Mouse (Mus musculus): ENCODE data around the gene AC161166.1. TPM values are rescaled to one million over a fixed set of nuclear protein-coding genes. Genes with fewer than 3 reads are reported as not detected.

Gene AC161166.1
- total RNA-seq (2021) (not detected), polyA plus RNA-seq (2012; rRNA removed) (not detected in 2 replicates)
- long read RNA-seq, result 0 reads

DNA sequence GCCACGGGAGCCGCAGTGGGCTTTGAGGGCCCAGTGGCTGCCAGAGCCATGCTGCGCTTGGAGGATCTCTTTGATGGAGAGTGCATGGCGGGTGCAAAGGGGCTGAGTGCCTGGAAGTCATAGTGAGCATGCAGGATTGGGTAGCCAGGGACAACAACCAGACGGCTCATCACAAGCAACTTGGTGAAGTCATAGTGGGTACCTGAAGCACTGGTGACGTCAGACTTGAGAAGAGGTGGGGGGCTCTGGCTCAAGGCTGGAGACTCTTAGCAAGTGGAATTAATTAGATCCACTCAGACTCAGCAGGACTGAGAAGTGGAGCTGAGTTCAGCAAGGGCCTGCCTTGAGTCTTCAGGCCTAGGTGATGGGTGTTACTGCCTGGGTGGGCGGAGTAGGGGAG is at the start of gene AC161166.1:
TSS of gene AC161166.1 (minus strand) at position 101 of the 400 bp plus-strand sequence.
- DNase-seq, result no peak

DNA sequence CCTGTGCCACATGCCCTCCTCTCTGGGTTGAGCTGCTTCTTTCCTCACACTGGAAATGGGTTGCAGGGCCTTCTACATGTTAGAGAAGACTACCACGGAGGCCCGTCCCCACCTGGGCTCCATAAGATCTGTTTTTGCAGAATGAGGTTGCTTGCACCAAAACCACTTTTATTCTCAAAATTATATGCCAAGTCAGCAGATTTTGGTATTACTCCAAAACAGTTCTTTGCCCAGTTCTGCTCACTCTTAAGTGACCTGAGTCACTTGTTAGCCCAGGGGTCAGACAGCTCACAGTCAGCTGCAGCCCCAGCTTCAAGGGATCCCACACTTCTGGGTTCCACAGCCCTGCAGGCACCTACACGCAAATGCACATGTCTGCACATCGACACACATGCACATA is 49.2 kb upstream of the AC161166.1 start:
- DNase-seq, result no peak

DNA sequence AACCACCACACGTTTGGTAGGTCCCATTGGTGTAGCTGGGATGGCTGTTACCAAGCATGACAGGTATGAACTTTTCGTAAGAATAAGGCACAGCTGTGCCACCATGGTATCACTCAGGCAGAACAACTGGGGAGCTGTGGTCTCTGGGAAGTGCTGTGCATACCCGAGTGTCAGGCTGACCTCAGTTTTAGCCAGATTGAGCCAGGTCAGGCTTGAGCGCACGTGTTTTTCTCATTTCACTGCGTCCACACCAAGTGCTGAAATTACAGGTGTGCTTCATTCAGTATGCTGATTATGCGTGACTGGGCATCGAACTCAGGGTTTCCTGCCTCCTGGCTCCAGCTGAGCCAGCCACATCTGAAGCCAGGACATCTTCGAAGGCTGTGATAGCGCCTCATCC is 43.5 kb upstream of the AC161166.1 start:
- DNase-seq, result no peak

DNA sequence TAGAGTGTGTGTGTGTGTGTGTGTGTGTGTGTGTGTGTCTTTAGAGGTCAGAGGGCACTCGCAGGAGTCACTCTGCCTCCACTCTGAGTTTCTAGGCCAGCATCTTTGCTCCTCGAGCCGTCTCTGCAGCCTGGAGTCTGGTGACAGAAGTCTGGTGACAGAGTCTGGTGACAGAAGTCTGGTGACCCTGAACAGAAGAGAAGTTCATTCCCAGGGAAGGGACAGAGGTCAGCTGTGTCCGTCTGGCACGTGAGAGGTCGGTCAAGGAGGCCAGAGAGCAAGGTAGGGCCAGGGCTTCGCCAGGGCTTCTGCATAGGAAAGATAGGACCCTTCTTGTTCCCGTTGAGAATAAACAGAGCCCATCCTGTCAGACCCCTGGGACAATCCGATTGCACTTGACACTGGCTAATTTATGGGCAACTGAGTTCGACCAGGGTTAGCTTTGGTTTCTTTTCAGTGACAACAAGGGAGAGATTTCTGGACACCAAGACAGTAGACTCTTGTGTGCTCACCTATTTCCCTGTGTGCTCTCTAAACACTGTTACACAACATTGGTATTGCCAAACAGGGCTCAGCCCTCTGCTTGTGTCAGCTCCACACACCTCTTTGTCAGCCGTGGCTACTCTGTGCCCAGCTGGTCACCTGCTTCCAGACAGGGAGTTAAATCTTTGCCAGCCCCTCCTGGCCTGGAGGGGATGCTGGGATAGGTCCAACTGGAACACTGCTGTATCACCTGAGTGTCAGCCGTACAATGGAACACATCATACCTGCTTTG is 39.9 kb upstream of the AC161166.1 start:
- peak; percentile 25 for DNase-seq

DNA sequence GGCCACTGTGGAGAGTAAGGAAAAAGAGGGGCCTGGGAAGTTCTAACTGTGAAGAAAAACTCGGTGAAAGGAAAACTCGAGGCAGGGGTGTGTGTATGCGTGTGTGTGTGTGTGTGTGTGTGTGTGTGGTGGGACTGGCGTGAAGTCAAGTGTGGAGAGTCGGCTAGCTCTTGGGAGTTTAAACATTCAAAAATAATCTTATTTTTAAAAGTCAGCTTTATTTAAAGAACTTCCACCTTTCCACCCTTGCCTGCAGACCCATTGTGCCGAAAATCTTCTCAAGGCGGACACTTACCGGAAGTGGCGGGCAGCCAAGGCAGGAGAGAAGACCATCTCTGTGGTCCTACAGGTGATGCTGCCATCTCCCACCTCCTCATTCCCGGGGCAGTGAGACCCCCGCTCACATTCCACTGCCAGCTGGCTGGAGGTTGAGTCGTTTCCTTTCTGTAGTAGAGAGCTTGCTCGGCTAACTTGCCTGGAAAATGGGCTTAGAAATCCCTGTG is 35.3 kb upstream of the AC161166.1 start:
- DNase-seq, result no peak

DNA sequence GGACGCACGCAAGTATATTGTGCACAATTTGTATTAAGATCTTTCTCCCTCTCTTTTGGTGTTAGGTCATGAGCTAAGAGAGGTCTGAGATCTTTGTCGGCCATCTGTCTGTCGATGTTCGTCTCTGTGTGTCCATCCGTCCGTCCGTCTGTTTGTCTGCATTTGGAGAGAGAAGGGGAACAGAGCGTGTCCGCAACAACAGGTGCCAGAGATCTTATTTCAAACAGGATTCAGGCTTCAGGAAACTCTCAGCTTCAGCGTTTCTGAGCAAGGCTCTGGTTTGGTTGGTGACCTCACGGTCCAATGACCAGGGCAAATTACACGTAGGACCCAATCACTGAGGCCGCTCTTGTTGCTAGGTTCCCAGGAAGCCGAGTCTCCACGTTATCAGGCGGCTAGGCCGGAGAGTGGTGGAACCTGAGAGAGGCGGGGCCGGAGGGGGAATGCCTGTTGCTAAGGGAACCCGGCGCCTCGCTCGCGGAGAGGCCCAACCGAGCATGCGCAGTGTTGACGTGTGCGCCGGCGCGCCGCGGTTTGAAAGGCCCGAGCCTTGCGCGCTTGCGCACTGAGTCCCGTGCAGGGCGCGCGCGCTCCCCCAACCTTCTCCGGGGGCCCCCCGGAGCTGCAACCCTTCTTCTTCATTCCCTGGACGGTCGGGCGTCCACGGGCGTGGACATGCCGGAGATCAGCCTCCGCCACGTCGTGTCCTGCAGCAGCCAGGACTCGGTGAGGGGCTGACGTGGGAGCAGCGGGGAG is 34.6 kb upstream of the AC161166.1 start:
- DNase-seq, result peak; percentile 100

DNA sequence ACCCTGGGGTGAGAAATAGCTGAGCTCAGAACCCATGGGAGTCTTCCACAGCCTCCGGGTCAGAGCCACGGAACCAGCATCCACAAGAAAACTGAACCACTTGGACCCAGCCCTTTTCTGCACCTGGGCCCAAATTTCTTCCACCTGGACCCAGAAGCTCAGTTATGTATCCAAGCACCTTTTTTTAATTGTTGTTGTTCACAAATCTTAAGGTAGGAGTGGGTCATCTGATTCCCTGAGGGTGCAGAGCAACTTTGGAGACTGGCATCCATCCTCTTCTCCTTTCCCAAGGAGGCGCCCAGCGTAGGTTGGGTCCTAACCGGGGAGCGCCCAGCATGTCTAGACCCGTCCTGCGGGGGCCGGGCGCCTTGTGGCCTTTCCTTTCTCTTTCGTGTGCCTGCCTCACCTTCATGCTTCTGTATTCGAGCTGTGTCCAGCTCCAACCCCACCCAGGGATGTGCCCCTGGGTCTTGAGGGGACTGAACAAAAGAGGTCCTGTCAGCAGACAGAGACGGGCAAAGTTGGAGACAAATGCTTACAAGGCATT is 33.9 kb upstream of the AC161166.1 start, which contains the start of the genes Pinlyp and Xrcc1:
TSS of gene Pinlyp (minus strand) at position 51 of the 547 bp plus-strand sequence.
TSS of gene Xrcc1 (plus strand) at position 222 of the 547 bp plus-strand sequence.
- no peak for DNase-seq

DNA sequence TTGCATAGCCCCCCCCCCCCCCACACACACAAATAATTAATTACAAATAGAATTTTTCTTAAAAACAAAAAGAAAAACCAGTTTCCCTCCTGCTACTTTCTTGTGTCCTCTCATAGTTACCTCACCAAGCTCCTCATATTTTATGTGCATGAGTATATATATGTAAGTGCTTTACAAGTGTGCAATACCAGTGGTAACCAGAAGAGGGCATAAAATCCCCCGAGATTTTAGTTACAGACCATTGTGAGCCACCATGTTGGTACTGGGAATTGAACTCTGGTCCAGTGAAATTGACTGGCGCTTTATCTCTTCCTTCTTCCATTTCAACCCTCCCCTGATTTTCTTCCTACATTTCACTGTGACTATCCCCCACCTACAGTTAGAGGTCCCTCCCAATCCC is 32.3 kb upstream of the AC161166.1 start:
- DNase-seq, result no peak

DNA sequence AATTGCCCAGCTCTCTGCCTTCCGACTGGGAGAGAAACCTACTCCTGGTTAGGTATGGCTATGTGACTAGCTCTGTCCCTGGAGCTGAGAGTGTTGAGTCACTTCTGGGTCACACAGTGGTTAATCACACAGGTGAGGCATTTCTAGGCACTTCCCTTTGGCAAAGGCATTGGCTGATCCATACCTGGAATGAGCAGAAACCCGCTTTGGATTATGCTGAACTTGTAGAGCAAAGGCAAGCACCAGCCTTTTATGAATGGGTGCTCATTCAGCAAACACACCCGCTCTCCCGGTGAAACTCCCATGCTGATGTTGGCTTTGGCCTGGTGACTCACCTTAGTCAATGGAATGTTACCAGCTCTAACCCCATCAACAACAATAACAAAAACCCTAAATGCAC is 27.4 kb upstream of the AC161166.1 start:
- DNase-seq, result no peak

DNA sequence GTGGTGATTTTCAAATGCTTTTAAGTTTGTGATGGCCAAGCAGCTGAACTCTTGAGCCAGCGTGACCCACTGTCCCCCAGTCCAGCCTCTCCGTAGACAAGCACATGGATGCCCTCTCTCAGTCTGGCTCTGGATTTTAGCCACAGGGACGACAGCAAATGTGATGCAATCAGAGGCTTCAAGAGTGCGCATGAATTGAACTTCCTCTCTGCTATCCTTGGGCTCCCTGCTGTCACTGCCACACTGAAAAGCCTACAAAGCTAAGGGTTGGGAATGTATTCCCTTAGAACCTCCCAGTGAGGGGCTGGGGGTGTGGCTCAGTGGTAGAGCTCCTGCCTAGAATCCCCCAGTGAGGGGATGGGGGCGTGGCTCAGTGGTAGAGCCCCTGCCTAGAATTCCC is 26.4 kb upstream of the AC161166.1 start:
- no peak for DNase-seq

DNA sequence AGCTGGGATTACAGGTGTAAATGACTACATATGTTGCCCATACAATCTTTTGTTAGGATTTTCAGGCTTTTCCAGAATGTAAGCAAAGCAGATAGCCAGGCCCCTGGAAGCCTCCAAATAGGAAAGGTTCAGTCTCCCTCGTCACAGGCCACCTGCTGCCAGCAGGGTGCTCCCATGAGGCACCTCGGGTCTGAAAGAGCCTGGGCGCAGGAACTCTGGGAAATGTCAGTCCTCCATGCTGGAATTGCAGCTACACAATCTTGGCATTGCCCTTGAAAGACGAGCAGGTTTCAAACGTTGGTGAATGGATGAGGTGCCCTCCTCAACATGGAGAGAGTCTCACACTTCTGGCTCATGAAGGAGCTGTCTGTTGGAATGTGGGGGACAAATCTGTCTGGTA is 25.9 kb upstream of the AC161166.1 start:
- peak; percentile 41 for DNase-seq

DNA sequence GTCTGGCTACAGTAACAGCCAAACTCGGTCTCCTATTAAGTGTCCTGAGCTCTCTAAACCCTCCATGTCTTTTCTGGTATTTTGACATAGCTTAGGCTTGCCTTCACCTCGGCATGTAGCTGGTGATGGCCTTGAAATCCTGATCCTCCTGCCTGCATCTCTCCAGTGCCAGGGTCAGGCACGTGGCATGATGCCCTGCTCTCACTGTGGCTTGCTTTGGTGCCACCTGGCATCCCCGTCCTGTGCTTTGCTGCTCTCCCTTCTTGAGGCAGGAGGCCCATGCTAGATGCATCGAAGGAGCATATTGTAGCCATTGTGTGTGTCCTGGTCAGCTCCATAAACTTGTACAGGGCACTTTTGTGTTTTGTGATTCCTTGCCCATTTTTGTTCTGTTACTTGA is 25.3 kb upstream of the AC161166.1 start:
- DNase-seq, result peak; percentile 24

DNA sequence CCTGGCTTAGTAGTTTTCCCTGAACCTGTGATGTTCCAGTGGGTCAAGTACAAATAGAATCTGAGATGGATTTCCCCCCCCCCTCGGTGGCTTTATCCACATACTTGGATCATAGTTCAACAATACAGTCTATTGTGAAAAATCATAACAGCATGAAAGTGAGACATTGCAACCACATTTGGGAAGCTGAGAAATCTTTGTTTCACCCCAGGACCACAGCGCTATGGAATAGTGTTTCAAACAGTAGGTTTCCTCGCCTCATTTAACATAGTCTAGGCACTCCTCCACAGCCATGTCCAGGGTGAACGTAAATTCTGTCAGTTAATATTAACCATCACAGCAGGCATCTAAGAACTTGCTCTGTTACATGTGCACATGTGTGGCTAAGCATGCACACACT is 24.8 kb upstream of the AC161166.1 start:
- no peak for DNase-seq

DNA sequence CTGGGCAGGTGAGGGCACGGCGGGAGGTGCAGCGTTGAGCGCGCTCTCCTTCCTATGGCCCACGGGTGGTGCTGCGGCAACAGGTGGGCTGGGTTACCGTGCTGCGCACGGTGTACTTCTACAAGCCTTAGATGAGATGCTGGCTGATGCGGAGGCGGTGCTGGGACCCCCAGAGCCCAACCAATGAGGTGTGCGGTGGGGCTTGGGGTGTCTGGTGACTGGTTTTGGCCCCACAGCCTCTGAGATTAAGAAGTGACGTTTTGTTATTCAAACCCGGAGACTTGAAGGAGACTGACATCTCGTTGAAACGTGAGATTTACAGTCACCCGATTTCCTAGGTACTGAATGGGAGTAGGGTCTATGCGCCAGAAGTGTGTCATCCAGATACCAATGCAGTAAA is 22.0 kb upstream of the AC161166.1 start:
- DNase-seq, result no peak

DNA sequence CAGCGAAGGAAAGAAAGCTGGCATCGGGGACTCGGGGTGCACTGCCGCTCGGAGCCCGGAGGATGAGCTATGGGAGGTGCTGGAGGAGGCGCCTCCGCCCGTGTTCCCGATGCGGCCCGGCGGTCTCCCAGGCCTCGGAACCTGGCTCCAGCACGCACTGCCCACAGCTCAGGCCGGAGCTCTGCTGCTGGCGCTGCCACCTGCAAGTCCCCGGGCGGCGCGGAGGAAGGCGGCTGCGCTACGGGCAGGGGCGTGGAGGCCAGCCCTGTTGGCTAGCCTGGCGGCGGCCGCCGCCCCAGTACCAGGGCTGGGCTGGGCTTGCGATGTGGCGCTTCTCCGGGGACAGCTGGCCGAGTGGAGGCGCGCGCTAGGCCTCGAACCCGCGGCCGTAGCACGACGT is 21.6 kb upstream of the AC161166.1 start:
- DNase-seq, result no peak

DNA sequence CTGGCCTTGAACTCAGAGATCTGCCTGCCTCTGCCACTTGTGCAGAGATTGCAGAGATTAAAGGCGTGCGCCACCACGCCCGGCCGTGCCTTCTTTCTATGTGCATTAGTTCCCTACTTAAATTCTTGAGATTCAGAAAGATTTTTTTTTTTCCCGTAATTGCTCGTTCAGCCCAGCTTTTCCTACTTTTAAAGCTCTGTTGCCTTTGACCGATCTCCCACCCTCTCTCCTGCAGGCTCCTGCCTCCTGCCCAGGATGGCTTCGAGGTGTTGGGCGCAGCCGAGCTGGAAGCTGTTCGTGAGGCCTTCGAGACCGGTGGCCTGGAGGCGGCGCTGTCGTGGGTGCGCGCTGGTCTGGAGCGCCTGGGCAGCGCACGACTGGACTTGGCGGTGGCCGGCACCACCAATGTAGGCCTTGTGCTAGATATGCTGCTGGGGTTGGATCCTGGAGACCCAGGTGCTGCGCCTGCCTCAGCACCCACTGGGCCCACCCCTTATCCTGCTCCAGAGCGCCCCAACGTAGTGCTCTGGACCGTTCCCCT is 20.8 kb upstream of the AC161166.1 start:
- DNase-seq, result no peak

DNA sequence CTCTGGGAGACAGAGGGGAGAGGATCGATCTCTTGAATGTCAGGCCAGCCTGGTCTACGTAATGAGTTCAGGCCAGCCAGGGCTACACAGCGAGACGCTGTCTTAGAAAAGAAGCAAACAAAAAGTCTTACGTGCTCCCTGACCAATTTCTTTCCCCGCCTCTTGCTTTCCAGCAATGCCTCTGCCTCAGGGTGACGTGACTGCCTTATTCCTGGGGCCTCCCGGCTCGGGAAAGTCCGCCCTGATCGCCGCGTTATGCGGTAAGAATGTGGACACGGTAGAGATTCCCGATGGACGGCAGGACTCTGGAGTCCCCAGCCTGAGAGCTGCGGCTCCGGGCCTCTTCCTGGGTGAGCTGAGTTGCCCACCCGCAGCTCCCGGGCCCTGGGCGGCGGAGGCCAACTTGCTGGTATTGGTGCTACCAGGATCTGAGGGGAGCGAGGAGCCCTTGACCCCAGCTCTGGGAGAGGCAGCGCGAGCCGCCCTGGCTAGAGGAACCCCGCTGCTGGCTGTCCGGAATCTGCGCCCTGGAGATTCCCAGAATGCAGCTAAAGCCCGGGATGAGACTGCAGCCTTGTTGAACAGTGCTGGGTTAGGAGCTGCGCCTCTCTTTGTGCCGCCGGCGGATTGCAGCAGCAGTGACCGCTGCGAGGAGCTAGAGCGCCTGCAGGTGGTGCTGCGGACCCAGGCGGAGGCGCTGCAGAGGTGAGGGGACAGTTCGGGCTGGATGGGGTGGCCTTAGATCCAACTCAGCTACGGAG is 19.1 kb upstream of the AC161166.1 start:
- DNase-seq, result peak; percentile 85

DNA sequence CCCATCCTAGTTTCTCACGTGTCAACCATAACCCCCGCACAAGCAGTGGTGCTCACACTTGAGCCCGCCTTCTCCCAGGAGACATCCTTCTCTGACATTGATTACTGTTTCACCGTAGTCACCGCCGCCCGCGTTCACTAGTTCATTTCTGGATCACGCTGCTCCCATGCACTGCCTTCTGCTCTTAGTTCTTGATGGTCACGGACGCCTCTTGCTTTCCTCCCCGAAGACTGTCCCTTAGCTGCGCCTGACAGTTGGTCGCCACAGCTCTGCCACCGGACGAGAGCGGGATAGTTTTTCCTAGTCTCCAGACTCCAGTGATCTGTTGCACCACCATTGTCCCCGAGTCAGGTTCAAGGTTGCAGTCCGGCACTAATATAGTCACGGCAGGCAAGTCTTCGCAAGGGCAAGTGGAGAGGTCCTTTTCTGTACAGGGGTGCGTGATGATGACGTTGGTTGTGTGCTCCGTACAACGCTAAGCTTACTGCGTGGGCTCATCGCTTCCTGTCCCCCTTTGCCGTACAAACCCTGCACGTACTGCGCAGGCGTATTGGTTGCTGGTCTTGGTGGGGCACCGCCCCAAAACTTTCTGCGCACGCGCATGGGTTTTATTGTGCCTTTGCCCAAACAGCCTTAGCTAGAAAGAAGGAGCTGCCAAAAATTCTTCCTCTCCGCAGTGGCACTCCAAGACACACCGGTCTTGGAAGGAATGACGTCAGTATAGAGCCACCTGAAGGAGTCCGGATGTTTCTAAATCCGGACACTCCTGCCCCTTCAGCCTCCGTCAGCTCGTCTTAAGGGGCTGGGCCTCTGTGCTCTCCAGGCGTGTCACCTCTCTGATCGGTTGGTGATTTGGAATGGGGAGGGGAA is 18.0 kb upstream of the AC161166.1 start, which contains the start of gene Irgq:
TSS of gene Irgq (plus strand) at position 628 of the 870 bp plus-strand sequence.
- DNase-seq, result peak; percentile 98

DNA sequence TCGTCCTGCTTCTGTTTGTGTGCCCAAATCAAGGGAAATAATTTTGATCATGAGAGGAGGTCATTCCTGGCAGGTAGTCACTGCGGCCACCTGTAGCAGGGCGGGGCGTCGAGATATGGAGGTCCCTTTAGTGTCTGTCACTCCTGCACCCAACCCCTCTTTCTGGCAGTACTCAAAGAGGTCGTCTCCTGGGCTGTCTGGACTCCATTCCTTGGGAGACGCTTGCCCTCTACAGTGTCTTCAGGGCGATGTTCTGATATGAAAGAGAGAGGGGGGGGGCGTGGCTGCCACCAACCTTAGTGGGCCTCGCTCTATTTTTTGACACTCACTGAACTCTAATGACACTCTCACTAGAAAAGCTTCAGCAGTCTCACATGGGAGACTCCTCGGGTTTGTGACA is 17.3 kb upstream of the AC161166.1 start:
- peak; percentile 13 for DNase-seq

DNA sequence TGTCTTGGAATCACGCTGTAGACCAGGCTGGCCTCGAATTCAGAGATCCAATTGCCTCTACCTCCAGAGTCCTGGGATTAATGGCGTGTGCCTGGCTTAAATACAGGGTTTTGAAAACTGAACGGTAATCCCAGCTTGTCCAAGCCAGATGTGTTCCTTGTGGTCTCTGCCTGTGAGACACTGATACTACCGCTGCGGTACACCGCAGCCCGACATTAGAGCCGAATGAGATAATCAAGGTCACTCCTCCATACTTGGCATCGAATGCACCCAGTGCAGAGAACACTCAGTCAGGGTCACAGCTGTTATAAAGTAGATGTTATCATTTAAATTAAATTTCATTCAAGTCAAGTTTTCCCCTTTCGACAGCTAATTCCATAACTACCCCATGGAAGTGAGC is 16.6 kb upstream of the AC161166.1 start:
- peak; percentile 43 for DNase-seq
